Mouse (Mus musculus): ENCODE data around the gene Reps2.

The Reps2 gene

DNA sequence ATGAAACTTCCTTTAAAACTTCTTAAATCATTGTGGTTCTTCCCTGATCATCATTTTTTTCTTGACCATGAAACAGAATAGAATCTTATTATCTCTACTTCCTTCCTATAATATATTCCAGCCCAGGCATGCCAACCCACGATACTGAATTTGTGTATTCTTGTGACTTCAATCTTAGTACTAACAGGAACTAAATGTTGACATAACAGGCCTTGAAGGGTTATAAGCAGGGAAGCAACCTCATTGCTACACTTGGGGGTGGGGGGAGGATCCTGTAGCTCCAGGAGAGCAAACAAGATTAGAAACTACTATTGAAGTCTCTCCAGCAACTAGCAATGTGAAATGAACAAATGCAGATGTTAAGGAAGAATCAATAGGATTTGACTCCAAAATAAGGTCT lies 154.8 kb downstream of the Reps2 start:
- DNase-seq (ENCODE audit: low spot score in 2 of 2), result no peak

GRCm38 (mm10) chrX:162487734-162488133 lies 155.7 kb downstream of the Reps2 start:
- no peak for DNase-seq (ENCODE audit: low spot score in 2 of 2)

DNA sequence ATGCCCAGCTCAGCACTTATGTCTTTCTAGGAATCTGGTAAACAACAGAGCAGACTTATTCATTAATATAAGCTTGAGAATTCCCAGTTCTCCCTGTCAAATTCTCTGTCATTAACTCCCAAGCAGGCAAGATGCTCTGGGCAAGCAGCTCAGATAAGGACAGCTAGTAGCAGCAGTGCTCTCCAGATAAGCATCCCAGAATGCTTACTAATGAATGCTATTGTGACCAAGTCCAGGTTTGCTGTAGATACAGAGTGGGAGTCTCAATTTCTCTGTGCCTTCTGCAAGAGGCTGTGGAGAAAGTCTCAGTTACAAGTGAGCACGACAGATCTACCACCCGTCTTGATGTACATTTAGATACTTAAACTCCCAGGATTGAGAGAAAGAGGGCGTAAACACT lies 173.2 kb downstream of the Reps2 start:
- DNase-seq (ENCODE audit: low spot score in 2 of 2), result no peak

- peak; percentile 72 to 82 for DNase-seq (ENCODE audit: low spot score in 2 of 2)
Observed at GRCm38 (mm10) chrX:162462156-162462555, 181.3 kb downstream of the Reps2 start.

DNA sequence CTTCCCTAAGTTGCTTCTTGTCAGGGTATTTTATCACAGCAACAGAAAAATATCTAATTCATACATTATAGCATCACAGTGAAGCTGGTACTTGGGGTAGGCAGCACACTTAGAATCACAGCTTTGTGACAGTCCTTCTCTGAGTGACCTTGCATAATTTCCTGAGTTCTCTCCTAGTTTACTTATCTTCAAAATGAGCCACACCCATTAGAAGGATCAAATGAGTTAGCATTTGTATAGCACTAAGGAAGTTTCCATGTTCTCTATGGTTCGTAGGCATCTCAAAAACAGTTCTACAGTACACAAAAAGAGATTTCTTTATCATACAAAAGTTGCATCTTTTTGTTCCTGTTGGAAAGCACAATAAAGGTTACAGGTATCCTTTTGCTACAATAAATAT lies 187.0 kb downstream of the Reps2 start:
- no peak for DNase-seq (ENCODE audit: low spot score in 2 of 2)

GRCm38 (mm10) chrX:162455364-162455763 lies 188.1 kb downstream of the Reps2 start:
- no peak for DNase-seq (ENCODE audit: low spot score in 2 of 2)

DNA sequence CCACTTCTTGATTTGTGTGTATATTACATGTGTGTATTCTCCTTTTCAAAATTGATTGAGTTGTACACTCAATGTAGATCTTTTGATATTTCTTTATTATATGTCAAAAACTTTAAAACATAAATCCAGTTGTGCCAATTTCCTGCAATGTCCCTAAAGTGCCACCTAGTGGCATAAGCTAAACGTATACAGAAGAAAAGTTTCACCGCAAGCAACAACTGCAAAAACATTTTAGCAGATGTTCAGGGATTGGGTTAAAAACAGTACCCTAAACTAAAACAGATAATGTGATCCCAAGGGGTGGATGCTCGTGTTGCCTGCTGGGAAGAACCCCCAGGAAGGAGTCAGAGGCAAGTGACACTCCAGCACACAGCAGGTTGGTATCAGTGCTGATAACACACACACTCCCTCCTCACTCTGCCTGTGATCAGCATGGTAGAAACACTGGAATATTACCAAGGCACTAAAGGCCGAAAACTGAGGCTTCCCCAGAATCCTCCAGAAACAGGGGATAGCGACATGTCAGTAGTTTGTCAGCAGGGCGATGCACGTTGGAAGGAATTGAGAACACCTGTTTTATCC lies 189.5 kb downstream of the Reps2 start:
- no peak for DNase-seq (ENCODE audit: low spot score in 2 of 2)

DNA sequence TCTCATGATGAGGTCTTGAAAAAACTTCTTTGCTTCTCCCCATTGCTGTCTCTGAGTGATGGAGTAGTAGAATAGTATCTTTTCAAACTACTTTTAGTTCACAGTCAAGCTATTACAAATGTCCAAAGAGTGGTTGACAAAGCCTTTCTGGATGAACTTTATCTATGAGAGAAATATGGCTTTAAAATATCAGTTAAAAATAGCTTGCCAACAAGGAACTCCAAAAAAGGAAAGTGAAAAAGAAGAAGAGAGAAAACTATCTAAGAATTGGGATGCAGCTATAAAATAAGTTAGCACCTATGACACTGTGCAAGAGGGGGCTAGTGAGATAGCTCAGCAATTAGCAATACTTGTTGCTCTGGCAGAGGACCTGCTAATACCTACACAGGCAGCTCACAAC lies 190.8 kb downstream of the Reps2 start:
- no peak for DNase-seq (ENCODE audit: low spot score in 2 of 2)

GRCm38 (mm10) chrX:162447974-162448373 lies 195.5 kb downstream of the Reps2 start:
- DNase-seq (ENCODE audit: low spot score in 2 of 2), result no peak

DNA sequence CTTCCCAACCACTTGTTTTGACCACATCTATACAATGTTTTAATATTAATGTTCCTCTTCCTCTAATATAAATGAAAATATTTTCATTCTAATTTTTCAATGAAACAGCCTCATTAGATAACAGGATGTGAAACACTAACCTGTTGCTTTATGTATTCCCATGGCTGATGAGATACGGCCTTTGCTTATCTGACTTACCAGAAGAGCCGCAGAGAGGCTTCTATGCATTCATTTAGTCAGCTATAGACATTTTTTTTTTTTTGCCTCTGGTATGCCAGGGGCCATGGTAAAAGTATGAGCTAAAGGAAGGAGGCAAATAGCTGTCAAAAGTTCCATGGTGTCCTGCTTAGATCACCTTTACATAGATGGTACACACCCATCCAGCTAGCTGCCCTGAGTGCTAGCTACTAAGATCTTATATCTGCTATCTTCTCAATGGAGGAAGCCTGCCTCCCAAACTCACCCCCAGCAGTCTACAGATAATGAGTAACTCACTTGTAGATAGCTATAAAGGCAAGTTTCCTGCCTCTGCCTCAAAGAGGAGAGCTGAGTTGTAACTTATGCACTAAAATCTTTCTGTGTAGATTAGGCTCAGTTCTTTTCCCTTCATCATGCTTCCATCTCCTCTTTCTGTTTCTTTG lies 196.7 kb downstream of the Reps2 start:
- no peak for DNase-seq (ENCODE audit: low spot score in 2 of 2)

DNA sequence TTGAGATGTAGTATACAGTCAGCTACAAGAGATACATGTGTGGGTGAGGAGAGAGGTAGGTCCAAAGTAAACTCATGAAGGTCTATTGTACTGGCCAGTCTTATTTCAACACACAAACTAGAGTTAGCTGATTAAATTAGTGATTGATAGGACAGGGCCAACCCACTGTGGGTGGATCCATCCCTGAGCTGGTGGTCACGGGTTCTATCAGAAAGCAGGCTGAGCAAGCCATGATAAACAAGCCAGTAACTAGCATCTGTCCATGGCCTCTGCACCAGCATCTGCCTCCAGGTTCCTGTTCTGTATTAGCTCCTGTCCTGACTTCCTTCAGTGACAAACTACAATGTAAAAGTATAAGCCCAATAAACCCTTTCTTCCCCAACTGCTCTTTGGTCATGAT lies 200.1 kb downstream of the Reps2 start:
- DNase-seq (ENCODE audit: low spot score in 2 of 2), result no peak

GRCm38 (mm10) chrX:162442970-162443369 lies 200.5 kb downstream of the Reps2 start:
- DNase-seq (ENCODE audit: low spot score in 2 of 2), result no peak

GRCm38 (mm10) chrX:162432776-162433543 lies 210.5 kb downstream of the Reps2 start:
- no peak for DNase-seq (ENCODE audit: low spot score in 2 of 2)

DNA sequence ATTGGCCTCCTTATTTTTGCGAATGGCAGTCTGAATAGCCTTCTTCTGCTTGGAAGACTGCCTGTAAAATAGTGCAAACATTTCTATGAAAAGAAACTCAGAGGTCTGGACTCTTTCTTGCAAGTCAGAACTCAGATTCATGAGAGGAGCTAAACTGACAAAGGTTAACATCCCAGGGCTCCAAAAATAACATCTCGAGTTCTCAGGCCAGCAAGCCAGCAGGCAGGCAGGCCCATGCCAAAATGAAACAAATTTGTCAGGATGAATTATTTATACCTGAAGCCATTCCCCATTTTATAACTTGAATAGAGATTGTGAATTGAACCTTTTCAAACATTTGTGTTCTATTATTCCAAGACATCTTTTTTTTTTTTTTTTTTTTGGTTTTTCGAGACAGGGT lies 215.8 kb downstream of the Reps2 start:
- DNase-seq (ENCODE audit: low spot score in 2 of 2), result no peak

- DNase-seq (ENCODE audit: low spot score in 2 of 2), result no peak
Observed at GRCm38 (mm10) chrX:162419431-162419830, 224.0 kb downstream of the Reps2 start.

DNA sequence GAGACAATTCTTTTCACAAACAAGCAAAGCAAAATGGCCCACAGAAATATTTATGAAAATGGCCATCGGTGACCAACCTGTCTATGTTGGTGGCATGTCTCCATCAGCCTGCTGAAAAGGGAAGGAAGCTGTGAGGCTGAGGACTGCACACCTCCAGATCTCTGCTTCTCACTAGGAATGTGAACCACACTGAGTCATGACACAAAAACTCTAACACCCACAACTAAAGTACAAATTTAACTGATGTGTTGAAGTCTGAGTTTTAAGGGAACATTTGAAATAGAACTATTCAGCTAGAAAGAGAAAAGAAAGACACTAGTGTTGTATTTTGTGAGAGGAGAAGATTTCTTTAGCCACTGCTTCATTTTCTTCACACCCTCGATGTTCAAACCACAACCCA lies 230.3 kb downstream of the Reps2 start:
- DNase-seq (ENCODE audit: low spot score in 2 of 2), result peak; percentile 1 to 20

GRCm38 (mm10) chrX:162407291-162407690 lies 236.2 kb downstream of the Reps2 start:
- no peak for DNase-seq (ENCODE audit: low spot score in 2 of 2)

DNA sequence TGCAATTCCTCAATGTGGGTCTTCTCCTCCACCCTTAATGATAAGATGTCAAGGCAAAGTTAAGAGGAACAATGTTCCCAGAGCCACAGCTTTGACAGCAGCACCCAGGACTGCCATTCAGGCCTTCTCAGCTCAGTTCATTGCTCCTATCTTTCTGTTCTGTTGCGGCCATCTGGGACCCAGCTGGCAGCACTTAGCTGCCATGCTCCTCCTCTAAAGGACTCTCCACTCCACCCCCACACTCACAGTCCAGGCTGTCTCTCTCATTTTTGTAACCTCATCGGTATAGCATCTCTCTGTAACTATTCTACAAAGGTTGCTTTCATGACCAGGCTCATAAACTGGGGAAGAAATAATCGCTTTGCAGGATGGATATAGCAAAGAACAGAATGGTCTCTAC lies 241.0 kb downstream of the Reps2 start:
- peak in 1 of 2 experiments; percentile 8 for DNase-seq (ENCODE audit: low spot score in 2 of 2)

DNA sequence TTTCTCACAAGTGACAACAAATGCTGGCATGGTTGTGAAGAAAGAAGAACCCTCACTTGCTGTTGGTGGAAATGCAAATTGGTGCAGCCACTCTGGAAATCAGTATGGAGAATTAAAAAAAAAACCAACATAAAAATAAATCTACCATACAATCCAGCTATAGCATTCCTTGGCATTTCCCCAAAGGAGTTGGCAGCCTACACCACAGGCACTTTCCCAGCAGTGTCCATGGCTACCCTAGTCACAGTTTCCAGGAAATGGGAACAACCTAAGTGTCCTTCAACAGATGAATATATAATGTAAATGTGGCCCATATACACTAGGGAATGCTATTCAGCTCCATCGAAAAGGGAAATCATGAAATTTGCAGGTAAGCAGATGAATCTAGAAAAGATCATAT lies 262.7 kb downstream of the Reps2 start:
- peak in 1 of 2 experiments; percentile 2 for DNase-seq (ENCODE audit: low spot score in 2 of 2)

- no peak for DNase-seq (ENCODE audit: low spot score in 2 of 2)
Observed at GRCm38 (mm10) chrX:162363206-162363605, 280.2 kb downstream of the Reps2 start.
